In the genomic region with DNA sequence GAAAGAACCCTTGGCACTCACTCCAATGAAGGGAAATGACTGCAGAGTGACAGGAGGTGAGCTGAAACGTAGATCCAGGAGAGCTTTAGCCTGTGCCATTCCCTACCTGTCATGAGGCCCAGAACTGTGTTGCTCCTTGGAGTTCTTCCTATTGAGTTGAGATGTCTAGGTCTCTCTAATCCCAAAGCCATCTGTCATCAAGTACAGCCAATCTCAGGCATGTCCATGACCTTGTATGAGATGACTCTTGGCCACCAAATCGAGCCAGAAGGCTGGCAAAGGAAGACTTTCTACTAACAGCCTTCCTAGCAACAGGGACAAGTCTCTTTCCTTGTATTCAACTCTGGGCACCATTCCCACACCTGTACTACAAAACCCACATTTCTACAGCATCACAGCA, we compare ENCODE assay signal across 26 mouse cellular contexts. TPM values are rescaled to one million over a fixed set of nuclear protein-coding genes. Genes with fewer than 3 reads are reported as not detected.
DNase-seq lines count a peak whose midpoint lies in the region; TF ChIP-seq lines count a peak whose summit lies in the region.
"Had no signal": no experiment of that assay in that cellular context is flagged by ENCODE, and none has a peak within 500 bp of the region (broad histone marks: within the 10 kb centered on the region; RNA-seq: fewer than 3 reads in every experiment).

No protein-coding gene starts in this region.

- TF ChIP-seq CTCF in layer of hippocampus, adult 2 months (conservative IDR thresholded peaks at IDR 0.05), result no peak
- TF ChIP-seq CTCF in gastrocnemius, adult 2 months (IDR thresholded peaks at IDR 0.05), result no peak

- DNase-seq in layer of hippocampus, adult 2 months (ENCODE audit: low spot score in 2 of 2), result no peak
- DNase-seq in layer of hippocampus, postnatal 25 days (ENCODE audit: extremely low spot score in 1 of 2, low spot score in 1 of 2), result no peak
- DNase-seq in cerebellum, adult 11-12 months, result peak; percentile 95
- DNase-seq in cerebellum, adult 8-10 months, result peak; percentile 82
- DNase-seq in cerebellum, postnatal 36 days, result peak; percentile 75 to 85
- DNase-seq in heart, adult 11 months, result no peak
- no peak for DNase-seq in gastrocnemius, adult 2 months
- no peak for DNase-seq in gastrocnemius, postnatal 14 days
- DNase-seq: adrenal gland, adult 8-10 months; embryo, embryonic 11 days; gastrocnemius, postnatal 10 days; heart, adult 18-20 months; heart, postnatal 10 days; kidney, postnatal 25 days; lung, postnatal 4 days; retina, postnatal 1 day; right cerebral cortex, postnatal 25 days; thymus, postnatal 25 days had no signal

- peak overlapping the region; percentile 83; the same call in 1 of the 2 replicates for H3K27ac ChIP-seq in layer of hippocampus, adult 2 months
- H3K27ac ChIP-seq in gastrocnemius, adult 2 months, result no peak overlapping the region
- H3K27ac ChIP-seq: embryonic facial prominence, embryonic 13.5 days; forebrain, embryonic 12.5 days; hindbrain, embryonic 15.5 days; limb, embryonic 15.5 days; liver, embryonic 14.5 days; lung, embryonic 15.5 days had no signal

- no peak overlapping the region for H3K4me3 ChIP-seq in layer of hippocampus, adult 2 months
- no peak overlapping the region for H3K4me3 ChIP-seq in gastrocnemius, adult 2 months
- H3K4me3 ChIP-seq: embryonic facial prominence, embryonic 13.5 days; erythroblast, embryonic 14.5 days; forebrain, embryonic 12.5 days; heart, embryonic 12.5 days; hindbrain, embryonic 15.5 days; limb, embryonic 15.5 days; lung, embryonic 15.5 days had no signal

- intact Hi-C loops in gastrocnemius, adult 2 months (cut with DNase I), result no loop called here
- intact Hi-C loops in gastrocnemius, postnatal 14 days (cut with DNase I; ENCODE audit: low total_unique reads), result no loop called here

RNA-seq across cellular contexts. Expression of a gene that starts 25.0 kb away (rescaled TPM):
- 100 to 1,000 TPM; 242 to 245 TPM for total RNA-seq in layer of hippocampus, adult 2 months (2021)
- total RNA-seq in layer of hippocampus, postnatal 25 days (2021), result 100 to 1,000 TPM; 196 to 274 TPM
- 10 to 100 TPM in 1 of 2 experiments, 1 to 10 TPM in 1; 9.5 to 25.4 TPM for total RNA-seq in gastrocnemius, adult 2 months (2021)
- total RNA-seq in gastrocnemius, postnatal 14 days (2021), result 10 to 100 TPM; 35.9 to 42.1 TPM

Comparison
In these comparisons a context has a peak if more than half of its experiments do, and no peak if none do; other contexts are left out.
1. DNase-seq: peak in cerebellum, adult 11-12 months (single experiment), cerebellum, adult 8-10 months (single experiment) and cerebellum, postnatal 36 days (2 of 2); none in layer of hippocampus, adult 2 months (0 of 2), layer of hippocampus, postnatal 25 days (0 of 2), heart, adult 11 months (single experiment), gastrocnemius, adult 2 months (single experiment) and gastrocnemius, postnatal 14 days (single experiment).
2. RNA of a gene that starts 25.0 kb away (total RNA-seq): 196 to 274 TPM in layer of hippocampus, postnatal 25 days and 242 to 245 TPM in layer of hippocampus, adult 2 months; 35.9 to 42.1 TPM in gastrocnemius, postnatal 14 days and 9.5 to 25.4 TPM in gastrocnemius, adult 2 months; every median in the first group is over 4 times any median in the second.